Mouse (Mus musculus): ENCODE measurements around the gene Mmaa. TPM values are rescaled to one million over a fixed set of nuclear protein-coding genes. Genes with fewer than 3 reads are reported as not detected.
A peak's percentile ranks its signal among the peaks of the same experiment; 100 is the strongest.

Mmaa gene
- 7.2 and 8.2 TPM in 2 replicates for polyA plus RNA-seq (2015; fragmentation: Nextera tagmentation; extraction: Ambion mirVana)

DNA sequence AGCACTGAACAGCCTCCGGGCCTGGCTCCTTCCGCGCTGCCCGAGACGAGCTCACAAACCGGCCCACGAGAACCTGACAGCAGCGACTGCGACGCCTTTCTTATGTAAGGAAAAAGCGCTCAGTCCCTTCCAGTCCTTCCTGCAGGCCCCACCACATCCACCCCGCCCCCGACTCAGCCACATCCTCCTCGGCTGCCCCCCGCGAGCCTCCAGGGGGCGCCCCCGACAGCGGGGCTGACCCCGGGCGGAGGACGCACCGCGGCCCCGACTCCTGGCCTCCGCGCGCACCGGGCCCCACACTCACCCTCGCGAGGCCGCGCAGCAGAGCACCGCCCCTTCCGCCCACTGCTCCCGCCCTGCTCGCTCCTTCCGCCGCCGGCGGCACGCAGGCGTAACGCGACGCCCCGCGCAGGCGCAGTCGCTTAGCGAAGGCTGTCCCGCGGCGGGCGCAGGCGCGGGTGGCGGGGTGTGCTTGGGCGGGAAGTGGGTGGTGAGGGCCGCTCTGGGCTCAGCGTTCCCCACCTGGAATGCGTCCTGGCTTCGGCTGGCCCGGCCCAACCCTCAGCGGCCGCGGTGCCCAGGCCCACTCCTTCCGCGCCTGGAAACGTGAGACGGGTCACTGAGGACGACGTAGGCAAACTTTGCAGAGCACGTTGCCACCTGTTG is at the start of gene Mmaa:
Gene Mmaa (minus strand): TSS at position 328 of the 666 bp plus-strand sequence.
- TF ChIP-seq CTCF (IDR thresholded peaks at IDR 0.05; ENCODE audit: low read depth): peak; percentile 80
- WGBS: under 1% methylated on average over 74 of the region's 74 CpGs
- H3K27me3 ChIP-seq (replicated peaks; ENCODE audit: control insufficient read depth, insufficient read depth, low read length): no peaks in the 10 kb centered on the region

DNA sequence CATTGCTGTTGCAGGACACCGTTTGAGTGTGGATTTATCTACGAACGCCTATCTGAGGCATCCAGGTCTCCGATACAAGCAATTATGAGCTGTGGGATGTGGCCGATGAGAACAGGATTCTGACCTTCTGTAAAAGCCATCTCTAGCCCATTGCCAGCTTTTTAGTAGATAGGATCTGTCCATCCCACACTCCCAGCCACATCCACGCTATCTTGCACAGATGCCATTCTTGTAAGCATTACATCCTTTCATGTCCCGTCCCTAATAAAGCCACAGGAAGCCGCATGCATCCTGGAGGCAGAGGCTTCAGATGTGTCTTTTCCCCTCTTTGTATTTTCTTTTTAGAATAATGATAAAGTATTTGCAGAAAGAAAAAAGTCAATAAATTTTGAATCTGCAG is 46.5 kb upstream of the Mmaa start:
- no peak overlapping the region for H3K27ac ChIP-seq (ENCODE audit: low read depth, low read length)
- no peaks in the 10 kb centered on the region for H3K4me1 ChIP-seq (replicated peaks; ENCODE audit: control insufficient read depth, insufficient read depth, low read length)
- TF ChIP-seq CTCF (IDR thresholded peaks at IDR 0.05; ENCODE audit: low read depth): no peak
- H3K9me3 ChIP-seq (ENCODE audit: control insufficient read depth): no peaks in the 10 kb centered on the region
- ATAC-seq: no peak
- no peak overlapping the region for H3K4me3 ChIP-seq (ENCODE audit: low read depth, low read length)
- no peak overlapping the region for H3K9ac ChIP-seq (ENCODE audit: low read depth, low read length)
- H3K27me3 ChIP-seq (replicated peaks; ENCODE audit: control insufficient read depth, insufficient read depth, low read length): no peaks in the 10 kb centered on the region
- H3K36me3 ChIP-seq (ENCODE audit: control insufficient read depth, insufficient read depth): peaks cover 52% of the 10 kb centered on the region
- H3K4me2 ChIP-seq (replicated peaks; ENCODE audit: low read depth): no peak overlapping the region
- WGBS: 87% methylated on average over 8 of the region's 8 CpGs

More for the DNA sequence above, at the start of gene Mmaa:
- H3K27ac ChIP-seq (ENCODE audit: low read depth, low read length): peak within 1 kb of the TSS; percentile 92
- ATAC-seq: peak; percentile 99
- no peaks in the 10 kb centered on the region for H3K36me3 ChIP-seq (ENCODE audit: control insufficient read depth, insufficient read depth)
- peak within 1 kb of the TSS; percentile 76 for H3K9ac ChIP-seq (ENCODE audit: low read depth, low read length)
- H3K4me3 ChIP-seq (ENCODE audit: low read depth, low read length): peak within 1 kb of the TSS; percentile 60
- peak within 1 kb of the TSS; percentile 75 for H3K4me2 ChIP-seq (replicated peaks; ENCODE audit: low read depth)
- no peaks in the 10 kb centered on the region for H3K9me3 ChIP-seq (ENCODE audit: control insufficient read depth)
- 0 out of 2 replicates have a peak, but pooled peaks cover 3% of the 10 kb centered on the region for H3K4me1 ChIP-seq (replicated peaks; ENCODE audit: control insufficient read depth, insufficient read depth, low read length)

- Histone ChIP-seq H3K4me3 (ENCODE audit: low read depth, low read length) (no peak overlapping the region), H3K4me1 (replicated peaks; ENCODE audit: control insufficient read depth, insufficient read depth, low read length) (no peaks in the 10 kb centered on the region), H3K36me3 (ENCODE audit: control insufficient read depth, insufficient read depth) (peaks cover 52% of the 10 kb centered on the region), H3K9me3 (ENCODE audit: control insufficient read depth) (no peaks in the 10 kb centered on the region), H3K4me2 (replicated peaks; ENCODE audit: low read depth) (no peak overlapping the region), H3K9ac (ENCODE audit: low read depth, low read length) (no peak overlapping the region), H3K27ac (ENCODE audit: low read depth, low read length) (no peak overlapping the region), H3K27me3 (replicated peaks; ENCODE audit: control insufficient read depth, insufficient read depth, low read length) (no peaks in the 10 kb centered on the region)
- TF ChIP-seq CTCF (IDR thresholded peaks at IDR 0.05; ENCODE audit: low read depth): peak; percentile 82
- peak; percentile 43; the same call in 1 of the 2 replicates for ATAC-seq
- WGBS: 68% methylated on average over 9 of the region's 9 CpGs
Measured at GRCm38 (mm10) chr8:79339555-79339954, 44.8 kb upstream of the Mmaa start.

DNA sequence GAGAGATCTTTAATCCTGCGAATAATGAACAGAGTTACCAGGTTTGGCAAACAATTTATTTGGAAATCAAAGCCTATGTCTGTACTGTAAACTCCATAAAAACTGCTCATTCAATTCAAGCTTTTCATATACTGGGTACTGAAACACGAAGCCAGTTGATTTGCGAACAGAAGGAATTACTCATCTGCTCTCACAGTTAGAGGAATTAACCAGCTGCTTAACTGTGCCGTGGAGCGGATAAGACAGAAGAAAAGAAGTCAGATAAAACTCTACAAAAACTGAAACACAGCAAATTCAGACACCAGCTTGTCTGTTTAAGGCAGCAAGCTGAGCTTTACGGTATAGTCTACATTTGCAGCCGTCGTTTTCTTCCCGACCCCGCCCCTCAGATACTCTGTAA is 43.9 kb upstream of the Mmaa start:
- WGBS: 74% methylated on average over 10 of the region's 10 CpGs
- Histone ChIP-seq H3K4me3 (ENCODE audit: low read depth, low read length) (no peak overlapping the region), H3K4me2 (replicated peaks; ENCODE audit: low read depth) (no peak overlapping the region), H3K27ac (ENCODE audit: low read depth, low read length) (no peak overlapping the region), H3K9ac (ENCODE audit: low read depth, low read length) (no peak overlapping the region), H3K4me1 (replicated peaks; ENCODE audit: control insufficient read depth, insufficient read depth, low read length) (no peaks in the 10 kb centered on the region), H3K9me3 (ENCODE audit: control insufficient read depth) (no peaks in the 10 kb centered on the region), H3K27me3 (replicated peaks; ENCODE audit: control insufficient read depth, insufficient read depth, low read length) (no peaks in the 10 kb centered on the region), H3K36me3 (ENCODE audit: control insufficient read depth, insufficient read depth) (peaks cover 44% of the 10 kb centered on the region)
- no peak for TF ChIP-seq CTCF (IDR thresholded peaks at IDR 0.05; ENCODE audit: low read depth)
- no peak for ATAC-seq

DNA sequence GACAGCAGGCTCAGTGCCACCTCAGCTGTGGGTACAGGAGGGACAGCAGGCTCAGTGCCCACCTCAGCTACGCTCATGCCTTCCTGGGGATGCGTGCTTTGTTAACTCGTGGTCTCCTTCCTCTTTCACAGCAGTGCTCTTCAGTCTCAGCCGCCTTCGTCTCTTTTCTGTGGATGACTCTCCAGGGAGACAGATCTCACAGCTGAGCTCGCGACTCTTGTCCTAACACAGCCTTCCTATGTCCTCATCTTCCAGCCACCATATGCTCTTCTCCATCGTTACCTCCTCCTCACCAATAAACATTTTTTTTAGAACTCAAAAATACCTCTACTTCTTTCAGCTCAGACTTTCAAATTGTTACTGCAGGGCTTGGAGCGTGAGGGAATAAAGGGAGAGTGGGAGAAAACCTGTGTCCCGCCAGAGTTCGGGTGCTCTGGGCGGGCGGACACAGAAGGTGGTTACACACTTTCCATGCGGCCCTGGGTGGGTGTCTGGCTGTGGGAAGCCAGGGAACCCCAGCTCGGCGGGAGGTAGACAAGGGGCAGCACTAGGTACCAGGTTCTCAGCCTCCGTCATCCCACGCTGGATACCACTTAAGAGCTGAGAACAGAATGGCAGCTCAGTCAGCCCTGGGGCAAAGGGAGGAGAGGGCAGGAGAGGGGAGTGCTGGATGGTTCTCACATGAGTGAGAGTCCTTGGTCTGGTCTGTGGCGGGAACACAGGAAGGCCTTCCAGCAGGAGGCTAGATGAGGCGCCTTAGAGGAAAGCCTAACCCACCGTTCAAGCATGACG is 37.6 kb upstream of the Mmaa start:
- no peak for ATAC-seq
- Histone ChIP-seq H3K9me3 (ENCODE audit: control insufficient read depth) (no peaks in the 10 kb centered on the region), H3K36me3 (ENCODE audit: control insufficient read depth, insufficient read depth) (0 out of 2 replicates have a peak, but pooled peaks cover 5% of the 10 kb centered on the region), H3K4me3 (ENCODE audit: low read depth, low read length) (no peak overlapping the region), H3K4me2 (replicated peaks; ENCODE audit: low read depth) (no peak overlapping the region), H3K27ac (ENCODE audit: low read depth, low read length) (no peak overlapping the region), H3K9ac (ENCODE audit: low read depth, low read length) (no peak overlapping the region), H3K27me3 (replicated peaks; ENCODE audit: control insufficient read depth, insufficient read depth, low read length) (no peaks in the 10 kb centered on the region), H3K4me1 (replicated peaks; ENCODE audit: control insufficient read depth, insufficient read depth, low read length) (no peaks in the 10 kb centered on the region)
- no peak for TF ChIP-seq CTCF (IDR thresholded peaks at IDR 0.05; ENCODE audit: low read depth)
- WGBS: 94% methylated on average over 22 of the region's 22 CpGs

GRCm38 (mm10) chr8:79331571-79331970 is 36.8 kb upstream of the Mmaa start:
- H3K4me1 ChIP-seq (replicated peaks; ENCODE audit: control insufficient read depth, insufficient read depth, low read length): no peaks in the 10 kb centered on the region
- no peaks in the 10 kb centered on the region for H3K36me3 ChIP-seq (ENCODE audit: control insufficient read depth, insufficient read depth)
- WGBS: 100% methylated on average over 2 of the region's 2 CpGs
- no peak for ATAC-seq
- H3K27ac ChIP-seq (ENCODE audit: low read depth, low read length): no peak overlapping the region
- no peaks in the 10 kb centered on the region for H3K27me3 ChIP-seq (replicated peaks; ENCODE audit: control insufficient read depth, insufficient read depth, low read length)
- H3K4me2 ChIP-seq (replicated peaks; ENCODE audit: low read depth): no peak overlapping the region
- no peak for TF ChIP-seq CTCF (IDR thresholded peaks at IDR 0.05; ENCODE audit: low read depth)
- no peak overlapping the region for H3K9ac ChIP-seq (ENCODE audit: low read depth, low read length)
- H3K9me3 ChIP-seq (ENCODE audit: control insufficient read depth): no peaks in the 10 kb centered on the region
- H3K4me3 ChIP-seq (ENCODE audit: low read depth, low read length): no peak overlapping the region
